Mouse (Mus musculus) mesoderm, embryonic 11.5 days (tissue): ENCODE data around the gene Sult6b2.

ENCODE experiments used
- DNase-seq: peaks from one replicate; pipeline ENCODE4 v3.0.0-alpha.2; 2012; ENCODE audit warnings: low read depth, low spot score

The Sult6b2 gene

GRCm38 (mm10) chr6:142738225-142738624 lies 66.1 kb downstream of the Sult6b2 start:
- no peak for DNase-seq

- DNase-seq = peak; percentile 60
These were observed 68.8 kb downstream of the Sult6b2 start for GRCm38 (mm10) chr6:142735302-142736005.
